Mouse (Mus musculus) CH12.LX (cell line): Measurements from ENCODE around the gene Noa1.

Experiments
- CTCF ChIP-seq, 2 experiments: IDR thresholded peaks in 1 of 2; conservative IDR thresholded peaks in 1 of 2; 2 replicates each; pipeline ENCODE4 v1.5.1; 2011 to 2012; ENCODE audit warnings: low read depth in 2 of 2, low read length in 2 of 2, improper control_type of control experiment in 1 of 2, inconsistent platforms in 1 of 2, mild to moderate bottlenecking in 1 of 2, moderate library complexity in 1 of 2
- MAX ChIP-seq: IDR thresholded peaks from 2 replicates; pipeline ENCODE4 v1.6.1; 2011; ENCODE audit warnings: low read length, improper control_type of control experiment
- MAZ ChIP-seq: IDR thresholded peaks from 2 replicates; pipeline ENCODE4 v1.6.1; 2012; ENCODE audit warnings: low read depth, mild to moderate bottlenecking, inconsistent platforms, low read length, improper control_type of control experiment, moderate library complexity
- MEF2A ChIP-seq: IDR thresholded peaks from 2 replicates; pipeline ENCODE4 v1.6.1; 2014; ENCODE audit warnings: low read depth, mild to moderate bottlenecking, inconsistent platforms, low read length, improper control_type of control experiment, borderline replicate concordance
- POLR2A ChIP-seq: IDR thresholded peaks from 2 replicates; pipeline ENCODE4 v1.6.1; 2011; ENCODE audit warnings: low read depth, mild to moderate bottlenecking, improper control_type of control experiment, low read length
- TCF12 ChIP-seq: IDR thresholded peaks from 2 replicates; pipeline ENCODE4 v1.6.1; 2014; ENCODE audit warnings: low read depth, mild to moderate bottlenecking, inconsistent platforms, low read length, improper control_type of control experiment

DNA sequence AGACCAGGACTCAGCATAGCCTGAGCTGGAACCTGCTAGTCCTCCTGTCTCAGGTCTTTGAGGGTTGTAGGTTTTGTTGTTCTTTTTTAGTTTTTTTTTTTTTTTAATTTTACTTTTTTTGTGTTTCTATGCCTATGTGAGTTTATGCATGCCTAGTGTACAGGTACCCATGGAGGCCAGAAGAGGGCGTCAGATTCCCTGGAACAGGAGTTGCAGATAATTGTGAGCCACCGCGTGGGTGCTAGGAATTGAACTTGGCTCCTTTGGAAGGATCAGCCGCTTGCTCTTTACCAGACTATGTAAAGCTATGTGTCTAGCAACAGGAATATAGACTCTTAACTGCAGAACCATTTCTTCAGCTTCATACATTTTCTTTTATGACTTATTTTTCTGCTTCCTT is 4.3 kb upstream of the Noa1 start:
- TF ChIP-seq CTCF (conservative IDR thresholded peaks at IDR 0.05 in 1 of 2, IDR thresholded peaks at IDR 0.05 in 1 of 2; ENCODE audit: low read depth in 2 of 2, low read length in 2 of 2) = no peak
- no peak for TF ChIP-seq POLR2A
- TF ChIP-seq MAZ = no peak
- TF ChIP-seq TCF12 = no peak
- TF ChIP-seq MAX = no peak
- no peak for TF ChIP-seq MEF2A
